Mouse (Mus musculus): ENCODE data around the gene Itga10.

DNA sequence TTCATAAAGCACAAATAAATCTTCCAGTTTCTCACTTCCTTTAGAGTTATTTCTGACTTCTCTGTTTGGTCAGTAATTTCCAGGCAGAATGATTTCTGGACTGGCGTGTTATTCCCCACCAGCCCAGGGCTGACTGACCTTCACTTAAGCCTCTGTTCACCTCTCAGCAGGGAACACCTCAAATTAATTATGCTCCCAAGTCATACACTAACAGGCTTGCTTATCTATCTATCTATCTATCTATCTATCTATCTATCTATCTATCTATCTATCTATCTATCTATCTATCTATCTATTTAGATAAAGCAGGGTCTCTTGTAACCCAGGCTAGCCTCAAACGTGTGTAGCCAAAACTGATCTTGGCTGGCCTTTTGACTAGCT, 63.3 kb downstream of the Itga10 start:
- TF ChIP-seq GATA1 (IDR thresholded peaks at IDR 0.05; ENCODE audit: borderline replicate concordance, low read length) (no peak), FLI1 (IDR thresholded peaks at IDR 0.05; ENCODE audit: low read length) (no peak)

All from megakaryocyte, embryonic 14.5 days (primary cell).